Comparison of ENCODE assay signal across 8 mouse cellular contexts in genomic region chr11:98938701-98939083, GRCm38 (mm10). TPM values are rescaled to one million over a fixed set of nuclear protein-coding genes. Genes with fewer than 3 reads are reported as not detected.
DNase-seq lines count a peak whose midpoint lies in the region; ATAC-seq and TF ChIP-seq lines count a peak whose summit lies in the region.

No protein-coding gene starts in this region.

- H3K4me1 ChIP-seq in CH12.LX (ENCODE audit: control insufficient read depth in 1 of 2, insufficient read depth in 2 of 2): peaks cover 28 to 60% of the 10 kb centered on the region in 2 experiments
- H3K4me1 ChIP-seq in forebrain, postnatal 0 days (ENCODE audit: insufficient read depth): peaks cover 36% of the 10 kb centered on the region
- peaks cover 66% of the 10 kb centered on the region for H3K4me1 ChIP-seq in liver, embryonic 16.5 days (ENCODE audit: control insufficient read depth, low read depth, low read length)

- no peak for TF ChIP-seq RAD21 in CH12.LX (IDR thresholded peaks at IDR 0.05; ENCODE audit: low read depth, low read length)

- TF ChIP-seq EP300 in CH12.LX (IDR thresholded peaks at IDR 0.05; ENCODE audit: low read length): no peak

- H3K36me3 ChIP-seq in CH12.LX (replicated peaks in 1 of 2; ENCODE audit: control insufficient read depth in 1 of 2, insufficient read depth in 1 of 2, low read length in 1 of 2): no peaks in the 10 kb centered on the region
- H3K36me3 ChIP-seq in forebrain, postnatal 0 days (ENCODE audit: insufficient read depth): no peaks in the 10 kb centered on the region
- H3K36me3 ChIP-seq in liver, embryonic 16.5 days (ENCODE audit: control insufficient read depth, insufficient read depth): no peaks in the 10 kb centered on the region

- peak overlapping the region; percentile 80 for H3K4me2 ChIP-seq in CH12.LX (ENCODE audit: insufficient read depth, low read depth, poor library complexity, severe bottlenecking)
- H3K4me2 ChIP-seq in forebrain, postnatal 0 days (ENCODE audit: low read depth): peak overlapping the region; percentile 98
- H3K4me2 ChIP-seq in liver, embryonic 16.5 days (ENCODE audit: low read depth, low read length): peak overlapping the region; percentile 85

- in situ Hi-C loops in CH12.LX (cut with MboI; ENCODE audit: low pct_ligation_motif_present, low pct_unique_long_range_greater_than_20kb, low sequenced_read_pairs): loop anchor here (5.0 kb wide), 1 partner anchor 34 kb away; no protein-coding TSS in a partner anchor

- dilution Hi-C loops in CH12.LX (cut with MboI; ENCODE audit: extremely low pct_ligation_motif_present, extremely low pct_unique_long_range_greater_than_20kb, low sequenced_read_pairs): no loop called here

- peak overlapping the region; percentile 61; the same call in 1 of the 2 replicates for H3K9ac ChIP-seq in CH12.LX (ENCODE audit: insufficient read depth, low read depth)
- H3K9ac ChIP-seq in forebrain, postnatal 0 days: no peak overlapping the region
- no peak overlapping the region for H3K9ac ChIP-seq in liver, embryonic 16.5 days (ENCODE audit: low read depth, low read length)

- WGBS in forebrain, postnatal 0 days: 52% methylated on average over 7 of the region's 7 CpGs
- 34% methylated on average over 7 of the region's 7 CpGs for WGBS in liver, embryonic 16.5 days (ENCODE audit: insufficient replicate concordance)

- peak overlapping the region; percentile 92 for H3K27ac ChIP-seq in gastrocnemius, adult 2 months
- H3K27ac ChIP-seq in CH12.LX (ENCODE audit: insufficient read depth, low read depth): peak overlapping the region; percentile 11
- H3K27ac ChIP-seq in forebrain, postnatal 0 days (ENCODE audit: low read depth, low read length): no peak overlapping the region
- H3K27ac ChIP-seq in liver, embryonic 16.5 days (ENCODE audit: low read length): no peak overlapping the region

- intact Hi-C loops in gastrocnemius, adult 2 months (cut with DNase I): no loop called here

- no peaks in the 10 kb centered on the region for H3K27me3 ChIP-seq in CH12.LX (replicated peaks)
- no peaks in the 10 kb centered on the region; the same call in 1 of the 2 replicates for H3K27me3 ChIP-seq in forebrain, postnatal 0 days (ENCODE audit: insufficient read depth, low read length)
- H3K27me3 ChIP-seq in liver, embryonic 16.5 days (ENCODE audit: control insufficient read depth, insufficient read depth, low read depth, low read length): peaks cover 45% of the 10 kb centered on the region

- H3K9me3 ChIP-seq in CH12.LX (replicated peaks; ENCODE audit: low read length): peaks cover 5% of the 10 kb centered on the region
- H3K9me3 ChIP-seq in forebrain, postnatal 0 days (ENCODE audit: low read length): no peaks in the 10 kb centered on the region
- H3K9me3 ChIP-seq in liver, embryonic 16.5 days (replicated peaks; ENCODE audit: control insufficient read depth, low read length): no peaks in the 10 kb centered on the region

- TF ChIP-seq CTCF in gastrocnemius, adult 2 months (IDR thresholded peaks at IDR 0.05): no peak
- TF ChIP-seq CTCF in CH12.LX (conservative IDR thresholded peaks at IDR 0.05 in 1 of 2, IDR thresholded peaks at IDR 0.05 in 1 of 2; ENCODE audit: low read depth in 2 of 2, low read length in 2 of 2): no peak
- no peak for TF ChIP-seq CTCF in forebrain, postnatal 0 days (IDR thresholded peaks at IDR 0.05; ENCODE audit: low read depth)

- H3K4me3 ChIP-seq in gastrocnemius, adult 2 months: peak overlapping the region; percentile 97
- H3K4me3 ChIP-seq in CH12.LX (replicated peaks in 1 of 3; ENCODE audit: low read depth in 2 of 3, low read length in 2 of 3, poor library complexity in 1 of 3): peak overlapping the region; percentile 72 to 90 (median 76)
- H3K4me3 ChIP-seq in forebrain, postnatal 0 days (ENCODE audit: low read depth, low read length): peak overlapping the region; percentile 54; the same call in 1 of the 2 replicates
- peak overlapping the region; percentile 62; the same call in 1 of the 2 replicates for H3K4me3 ChIP-seq in liver, embryonic 16.5 days (ENCODE audit: low read depth, low read length)

- no peak for ATAC-seq in forebrain, postnatal 0 days
- ATAC-seq in liver, embryonic 16.5 days (ENCODE audit: low read depth): no peak

- H3K79me2 ChIP-seq in CH12.LX (replicated peaks; ENCODE audit: control insufficient read depth, extremely low read depth, insufficient read depth, poor library complexity, severe bottlenecking): peaks cover 2% of the 10 kb centered on the region; the same call in 1 of the 2 replicates

- no peak for TF ChIP-seq POLR2A in CH12.LX (IDR thresholded peaks at IDR 0.05; ENCODE audit: low read depth, low read length)

- DNase-seq in gastrocnemius, adult 2 months: no peak
- no peak for DNase-seq in gastrocnemius, postnatal 10 days
- DNase-seq in CH12.LX (ENCODE audit: extremely low read depth): no peak
- DNase-seq in forebrain, postnatal 0 days: no peak
- DNase-seq in urinary bladder, postnatal 4 days (ENCODE audit: low spot score in 2 of 2): no peak
- DNase-seq in layer of hippocampus, adult 9-10 months (ENCODE audit: low spot score): no peak
- DNase-seq in ovary, adult 18-20 months (ENCODE audit: low spot score): no peak

TF ChIP-seq in CH12.LX, 34 proteins besides CTCF, POLR2A, EP300 and RAD21:
- TF ChIP-seq MAFK (IDR thresholded peaks at IDR 0.05; ENCODE audit: insufficient replicate concordance, low read length) (no peak), MYC (IDR thresholded peaks at IDR 0.05; ENCODE audit: low read depth, low read length) (0 out of 2 replicates have a peak, but pooled peaks have one; percentile 23), MAX (IDR thresholded peaks at IDR 0.05; ENCODE audit: low read length) (0 out of 2 replicates have a peak, but pooled peaks have one; percentile 38), ZNF384 (IDR thresholded peaks at IDR 0.05; ENCODE audit: low read depth, low read length) (no peak), SIN3A (IDR thresholded peaks at IDR 0.05; ENCODE audit: low read length) (no peak), CHD1 (IDR thresholded peaks at IDR 0.05; ENCODE audit: low read depth, low read length) (0 out of 2 replicates have a peak, but pooled peaks have one; percentile 46)

RNA-seq across cellular contexts. Expression of gene Rara, which starts 11.1 kb away (rescaled TPM):
- 10 to 100 TPM; 10.2 to 12.4 TPM for total RNA-seq in gastrocnemius, adult 2 months (2021)
- total RNA-seq in gastrocnemius, postnatal 10 days (2021): 10 to 100 TPM; 22.6 to 31.5 TPM
- 11.1 and 12.1 TPM in 2 replicates for total RNA-seq in CH12.LX (2012; rRNA removed)
- 2.7 and 4.5 TPM in 2 replicates for total RNA-seq in CH12.LX (2014; rRNA removed)
- polyA plus RNA-seq in CH12.LX (2012; ENCODE audit: insufficient read length, low read depth): 12.4 and 13.7 TPM in 2 replicates
- total RNA-seq in forebrain, postnatal 0 days (2014; rRNA removed): 11.6 and 15.2 TPM in 2 replicates
- 9.5 and 10.7 TPM in 2 replicates for polyA plus RNA-seq in forebrain, postnatal 0 days (2015; fragmentation: Nextera tagmentation; extraction: Ambion mirVana)
- 4.2 and 5.4 TPM in 2 replicates for polyA plus RNA-seq in liver, embryonic 16.5 days (2015; fragmentation: Nextera tagmentation; extraction: Ambion mirVana)

RNA-seq across cellular contexts. Expression of gene Cdc6, which starts 31.1 kb away (rescaled TPM):
- under 1 TPM in 1 of 2 experiments, not detected in 1; 0.11 TPM for total RNA-seq in gastrocnemius, adult 2 months (2021)
- total RNA-seq in gastrocnemius, postnatal 10 days (2021): 1 to 10 TPM; 2.3 to 3.5 TPM
- 47.4 and 78.9 TPM in 2 replicates for total RNA-seq in CH12.LX (2012; rRNA removed)
- 93.7 and 99.3 TPM in 2 replicates for total RNA-seq in CH12.LX (2014; rRNA removed)
- polyA plus RNA-seq in CH12.LX (2012; ENCODE audit: insufficient read length, low read depth): 81.3 and 91.9 TPM in 2 replicates
- total RNA-seq in forebrain, postnatal 0 days (2014; rRNA removed): 2.2 and 2.3 TPM in 2 replicates
- polyA plus RNA-seq in forebrain, postnatal 0 days (2015; fragmentation: Nextera tagmentation; extraction: Ambion mirVana): 1.3 and 1.7 TPM in 2 replicates
- 52.7 and 57.3 TPM in 2 replicates for polyA plus RNA-seq in liver, embryonic 16.5 days (2015; fragmentation: Nextera tagmentation; extraction: Ambion mirVana)

RNA-seq across cellular contexts. Expression of gene Gjd3, which starts 44.1 kb away (rescaled TPM):
- not detected for total RNA-seq in gastrocnemius, adult 2 months (2021)
- total RNA-seq in gastrocnemius, postnatal 10 days (2021): not detected
- total RNA-seq in CH12.LX (2012; rRNA removed) (0.47 and 0.50 TPM in 2 replicates), CH12.LX (2014; rRNA removed) (not detected in 2 replicates)
- not detected in 2 replicates for polyA plus RNA-seq in CH12.LX (2012; ENCODE audit: insufficient read length, low read depth)
- total RNA-seq in forebrain, postnatal 0 days (2014; rRNA removed): 1.2 and 1.4 TPM in 2 replicates
- polyA plus RNA-seq in forebrain, postnatal 0 days (2015; fragmentation: Nextera tagmentation; extraction: Ambion mirVana): 2.0 and 2.7 TPM in 2 replicates
- 0.15 TPM in 1 of 2 replicates, not detected in the other for polyA plus RNA-seq in liver, embryonic 16.5 days (2015; fragmentation: Nextera tagmentation; extraction: Ambion mirVana)

Comparison
In these comparisons a context has a peak if more than half of its experiments do, and no peak if none do; other contexts are left out.
1. H3K27ac ChIP-seq: peak in gastrocnemius, adult 2 months (single experiment) and CH12.LX (single experiment); none in forebrain, postnatal 0 days (single experiment) and liver, embryonic 16.5 days (single experiment).
2. RNA of gene Cdc6, which starts 31.1 kb away (total RNA-seq): 47.4 to 99.3 TPM in CH12.LX; 2.3 to 3.5 TPM in gastrocnemius, postnatal 10 days, 2.2 to 2.3 TPM in forebrain, postnatal 0 days and 0.11 TPM in gastrocnemius, adult 2 months; every median in the first group is over 10 times any median in the second.
3. Peak in every context shown above with its lines, with median percentiles within 50 percentile points of each other: H3K4me3 ChIP-seq and H3K4me2 ChIP-seq.